Comparison of ENCODE assay signal across 20 mouse cellular contexts in genomic region chr8:110450463-110450862, GRCm38 (mm10).
DNase-seq lines count a peak whose midpoint lies in the region; ATAC-seq and TF ChIP-seq lines count a peak whose summit lies in the region.
"Had no signal": no experiment of that assay in that cellular context is flagged by ENCODE, and none has a peak within 500 bp of the region (broad histone marks: within the 10 kb centered on the region; RNA-seq: fewer than 3 reads in every experiment).

No protein-coding gene starts in this region.

- H3K4me3 ChIP-seq in forebrain, embryonic 14.5 days (ENCODE audit: low read depth, low read length): no peak overlapping the region
- no peak overlapping the region for H3K4me3 ChIP-seq in forebrain, embryonic 12.5 days (replicated peaks)
- no peak overlapping the region for H3K4me3 ChIP-seq in midbrain, embryonic 16.5 days (ENCODE audit: low read depth, low read length)
- no peak overlapping the region for H3K4me3 ChIP-seq in midbrain, embryonic 15.5 days
- H3K4me3 ChIP-seq: embryonic facial prominence, embryonic 12.5 days; embryonic facial prominence, embryonic 15.5 days; gastrocnemius, adult 2 months; hindbrain, embryonic 12.5 days; hindbrain, embryonic 15.5 days had no signal

- H3K9me3 ChIP-seq in forebrain, embryonic 14.5 days (replicated peaks; ENCODE audit: control insufficient read depth, low read length): no peaks in the 10 kb centered on the region
- H3K9me3 ChIP-seq in forebrain, embryonic 12.5 days: no peaks in the 10 kb centered on the region
- H3K9me3 ChIP-seq in midbrain, embryonic 16.5 days (replicated peaks; ENCODE audit: control insufficient read depth, low read length, poor library complexity, severe bottlenecking): no peaks in the 10 kb centered on the region
- no peaks in the 10 kb centered on the region for H3K9me3 ChIP-seq in midbrain, embryonic 15.5 days
- H3K9me3 ChIP-seq: embryonic facial prominence, embryonic 12.5 days; embryonic facial prominence, embryonic 15.5 days; hindbrain, embryonic 12.5 days; hindbrain, embryonic 15.5 days had no signal

- peak; percentile 15 for DNase-seq in forebrain, embryonic 14.5 days (ENCODE audit: low spot score)
- peak; percentile 50 for DNase-seq in brain, embryonic 14.5 days (ENCODE audit: low read depth)
- no peak for DNase-seq in layer of hippocampus, postnatal 36 days
- DNase-seq: adrenal gland, adult 2 months; adrenal gland, postnatal 14 days; cerebellum, adult 11 months; cerebellum, adult 2 months; cerebellum, adult 9-11 months; cerebellum, postnatal 25 days; gastrocnemius, adult 2 months; gastrocnemius, postnatal 14 days had no signal

- H3K4me1 ChIP-seq in forebrain, embryonic 14.5 days (ENCODE audit: control insufficient read depth, insufficient read depth, low read length): no peaks in the 10 kb centered on the region
- no peaks in the 10 kb centered on the region for H3K4me1 ChIP-seq in forebrain, embryonic 12.5 days
- H3K4me1 ChIP-seq in midbrain, embryonic 16.5 days (ENCODE audit: control insufficient read depth, insufficient read depth, low read length): peaks cover 2% of the 10 kb centered on the region
- no peaks in the 10 kb centered on the region for H3K4me1 ChIP-seq in midbrain, embryonic 15.5 days
- H3K4me1 ChIP-seq: embryonic facial prominence, embryonic 12.5 days; embryonic facial prominence, embryonic 15.5 days; hindbrain, embryonic 12.5 days; hindbrain, embryonic 15.5 days had no signal

- no peak for TF ChIP-seq CTCF in brain, embryonic 14.5 days (IDR thresholded peaks at IDR 0.05; ENCODE audit: borderline replicate concordance, extremely low read depth, insufficient read depth, insufficient read length)

- H3K27me3 ChIP-seq in forebrain, embryonic 14.5 days (replicated peaks; ENCODE audit: control insufficient read depth, insufficient read depth, low read length): no peaks in the 10 kb centered on the region
- no peaks in the 10 kb centered on the region for H3K27me3 ChIP-seq in forebrain, embryonic 12.5 days
- H3K27me3 ChIP-seq in midbrain, embryonic 16.5 days (ENCODE audit: control insufficient read depth, insufficient read depth, low read depth, low read length): no peaks in the 10 kb centered on the region
- no peaks in the 10 kb centered on the region for H3K27me3 ChIP-seq in midbrain, embryonic 15.5 days (replicated peaks)
- H3K27me3 ChIP-seq: embryonic facial prominence, embryonic 12.5 days; embryonic facial prominence, embryonic 15.5 days; hindbrain, embryonic 12.5 days; hindbrain, embryonic 15.5 days had no signal

- 77% methylated on average over 6 of the region's 6 CpGs for WGBS in forebrain, embryonic 14.5 days
- 83% methylated on average over 6 of the region's 6 CpGs for WGBS in forebrain, embryonic 12.5 days
- 84% methylated on average over 6 of the region's 6 CpGs for WGBS in midbrain, embryonic 16.5 days
- 84% methylated on average over 6 of the region's 6 CpGs for WGBS in midbrain, embryonic 15.5 days

- H3K9ac ChIP-seq in forebrain, embryonic 14.5 days (ENCODE audit: low read length): no peak overlapping the region
- no peak overlapping the region for H3K9ac ChIP-seq in forebrain, embryonic 12.5 days
- H3K9ac ChIP-seq in midbrain, embryonic 16.5 days (ENCODE audit: low read depth, low read length): no peak overlapping the region
- no peak overlapping the region for H3K9ac ChIP-seq in midbrain, embryonic 15.5 days
- H3K9ac ChIP-seq: embryonic facial prominence, embryonic 12.5 days; embryonic facial prominence, embryonic 15.5 days; hindbrain, embryonic 12.5 days; hindbrain, embryonic 15.5 days had no signal

- TF ChIP-seq POLR2A in brain, embryonic 14.5 days (IDR thresholded peaks at IDR 0.05; ENCODE audit: borderline replicate concordance, extremely low read depth, insufficient read depth, insufficient read length, poor library complexity, severe bottlenecking): no peak

- H3K27ac ChIP-seq in forebrain, embryonic 14.5 days (ENCODE audit: low read depth, low read length): no peak overlapping the region
- H3K27ac ChIP-seq in forebrain, embryonic 12.5 days: no peak overlapping the region
- 0 out of 2 replicates have a peak overlapping the region, but pooled peaks have one; percentile 17 for H3K27ac ChIP-seq in midbrain, embryonic 16.5 days (ENCODE audit: low read length)
- no peak overlapping the region; the same call in 1 of the 2 replicates for H3K27ac ChIP-seq in midbrain, embryonic 15.5 days
- H3K27ac ChIP-seq: embryonic facial prominence, embryonic 12.5 days; embryonic facial prominence, embryonic 15.5 days; gastrocnemius, adult 2 months; hindbrain, embryonic 12.5 days; hindbrain, embryonic 15.5 days had no signal

- H3K36me3 ChIP-seq in forebrain, embryonic 14.5 days (ENCODE audit: control insufficient read depth, insufficient read depth, low read length): no peaks in the 10 kb centered on the region
- H3K36me3 ChIP-seq in forebrain, embryonic 12.5 days (replicated peaks): no peaks in the 10 kb centered on the region
- no peaks in the 10 kb centered on the region for H3K36me3 ChIP-seq in midbrain, embryonic 16.5 days (ENCODE audit: control insufficient read depth, insufficient read depth, low read length)
- no peaks in the 10 kb centered on the region for H3K36me3 ChIP-seq in midbrain, embryonic 15.5 days (replicated peaks)
- H3K36me3 ChIP-seq: embryonic facial prominence, embryonic 12.5 days; embryonic facial prominence, embryonic 15.5 days; hindbrain, embryonic 12.5 days; hindbrain, embryonic 15.5 days had no signal

- no peak overlapping the region for H3K4me2 ChIP-seq in forebrain, embryonic 14.5 days (ENCODE audit: low read length)
- no peak overlapping the region for H3K4me2 ChIP-seq in forebrain, embryonic 12.5 days
- H3K4me2 ChIP-seq in midbrain, embryonic 16.5 days (ENCODE audit: low read length): no peak overlapping the region
- no peak overlapping the region for H3K4me2 ChIP-seq in midbrain, embryonic 15.5 days
- H3K4me2 ChIP-seq: embryonic facial prominence, embryonic 12.5 days; embryonic facial prominence, embryonic 15.5 days; heart, embryonic 11.5 days; hindbrain, embryonic 12.5 days; hindbrain, embryonic 15.5 days had no signal

- ATAC-seq in forebrain, embryonic 14.5 days: no peak
- ATAC-seq in forebrain, embryonic 12.5 days (ENCODE audit: low FRiP score): no peak
- ATAC-seq in midbrain, embryonic 16.5 days: no peak
- ATAC-seq in midbrain, embryonic 15.5 days (replicated peaks): no peak
- ATAC-seq: intestine, postnatal 0 days had no signal

Comparison
In these comparisons a context has a peak if more than half of its experiments do, and no peak if none do; other contexts are left out.
1. DNase-seq: peak in forebrain, embryonic 14.5 days (single experiment) and brain, embryonic 14.5 days (single experiment); none in layer of hippocampus, postnatal 36 days (0 of 2).